Mouse (Mus musculus): ENCODE data around the gene Nr1d1. TPM values are rescaled to one million over a fixed set of nuclear protein-coding genes. Genes with fewer than 3 reads are reported as not detected.

Gene Nr1d1
- polyA plus RNA-seq, 1 experiment: 7.4 TPM

DNA sequence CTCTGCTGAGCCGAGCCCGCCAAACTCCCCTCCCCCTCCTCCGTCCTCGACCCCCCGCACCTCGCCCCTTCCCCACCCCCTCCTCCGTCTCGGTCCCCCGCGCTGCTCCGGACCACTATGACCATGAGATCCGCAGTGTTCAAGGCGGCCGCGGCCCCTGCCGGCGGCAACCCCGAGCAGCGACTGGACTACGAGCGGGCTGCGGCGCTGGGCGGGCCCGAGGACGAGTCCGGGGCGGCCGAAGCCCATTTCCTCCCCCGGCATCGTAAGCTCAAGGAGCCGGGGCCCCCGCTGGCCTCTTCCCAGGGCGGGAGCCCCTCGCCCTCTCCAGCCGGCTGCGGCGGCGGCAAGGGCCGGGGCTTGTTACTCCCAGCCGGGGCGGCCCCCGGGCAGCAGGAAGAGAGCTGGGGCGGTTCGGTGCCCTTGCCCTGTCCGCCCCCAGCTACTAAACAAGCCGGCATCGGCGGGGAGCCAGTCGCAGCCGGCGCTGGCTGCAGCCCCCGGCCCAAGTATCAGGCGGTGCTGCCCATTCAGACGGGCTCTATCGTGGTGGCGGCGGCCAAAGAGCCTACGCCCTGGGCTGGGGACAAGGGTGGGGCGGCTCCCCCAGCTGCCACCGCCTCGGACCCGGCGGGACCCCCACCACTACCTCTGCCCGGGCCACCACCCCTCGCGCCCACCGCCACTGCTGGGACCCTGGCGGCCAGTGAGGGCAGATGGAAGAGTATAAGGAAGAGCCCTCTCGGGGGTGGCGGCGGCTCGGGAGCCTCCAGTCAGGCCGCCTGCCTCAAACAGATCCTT lies 20.8 kb upstream of the Nr1d1 start:
- H3K4me3 ChIP-seq (ENCODE audit: low read depth, low read length): peak overlapping the region; percentile 75
- H3K27ac ChIP-seq (ENCODE audit: insufficient read depth, low read length): peak overlapping the region; percentile 22
- H3K9ac ChIP-seq (ENCODE audit: low read depth, poor library complexity, severe bottlenecking): peak overlapping the region; percentile 100
- no peaks in the 10 kb centered on the region for H3K27me3 ChIP-seq (ENCODE audit: control insufficient read depth, insufficient read depth, low read length, poor library complexity, severe bottlenecking)
- no peak for TF ChIP-seq EP300 (IDR thresholded peaks at IDR 0.05; ENCODE audit: insufficient read depth, low read depth, low read length)
- TF ChIP-seq CTCF (IDR thresholded peaks at IDR 0.05; ENCODE audit: low read depth, low read length): no peak
- TF ChIP-seq POLR2A (IDR thresholded peaks at IDR 0.05; ENCODE audit: insufficient read depth, low read length): no peak
- H3K36me3 ChIP-seq (ENCODE audit: control insufficient read depth, insufficient read depth, low read length, poor library complexity, severe bottlenecking): peaks cover 21% of the 10 kb centered on the region
- H3K9me3 ChIP-seq (replicated peaks; ENCODE audit: control insufficient read depth, insufficient read depth, low read length, poor library complexity, severe bottlenecking): no peaks in the 10 kb centered on the region
- H3K4me1 ChIP-seq (ENCODE audit: control insufficient read depth, insufficient read depth, low read length): no peaks in the 10 kb centered on the region

DNA sequence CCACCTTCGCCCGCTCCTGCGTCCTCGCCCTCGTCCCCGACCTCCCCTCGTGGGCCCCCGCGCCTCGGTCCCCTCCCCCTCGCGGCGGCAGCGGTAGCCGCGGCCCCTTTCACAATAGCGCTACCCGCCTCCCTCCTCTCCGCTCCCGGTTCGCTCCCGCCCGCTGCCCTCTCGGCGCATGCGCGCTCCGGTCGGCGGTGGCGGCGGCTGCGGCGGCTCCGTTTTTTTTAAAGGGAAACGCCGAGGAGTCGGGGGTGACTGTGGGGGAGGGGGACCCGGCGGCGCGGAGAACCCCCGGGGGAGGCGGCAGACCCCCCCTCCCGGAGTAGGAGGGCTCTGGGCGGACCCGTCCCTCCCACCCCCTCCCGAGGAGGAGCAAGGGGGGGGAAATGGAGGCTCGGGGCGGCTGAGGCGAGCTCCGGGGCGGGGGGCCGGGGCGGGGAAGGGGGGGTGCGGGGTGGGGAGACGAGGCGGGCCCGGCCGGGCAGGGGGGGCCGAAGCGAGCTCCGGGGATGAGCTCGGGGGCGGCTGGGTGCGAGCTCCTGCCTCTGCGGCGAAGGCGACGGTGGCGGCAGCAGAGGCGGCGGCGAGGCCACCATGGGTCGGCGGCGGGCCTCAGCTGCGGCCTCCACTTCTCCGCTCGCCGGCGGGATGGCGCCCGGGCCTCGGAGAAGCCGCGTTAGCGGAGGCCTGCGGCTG lies 20.0 kb upstream of the Nr1d1 start, which contains the start of gene Msl1:
Msl1 (plus strand) TSS at position 502 of the 699 bp plus-strand sequence.
- no peaks in the 10 kb centered on the region for H3K4me1 ChIP-seq (ENCODE audit: control insufficient read depth, insufficient read depth, low read length)

DNA sequence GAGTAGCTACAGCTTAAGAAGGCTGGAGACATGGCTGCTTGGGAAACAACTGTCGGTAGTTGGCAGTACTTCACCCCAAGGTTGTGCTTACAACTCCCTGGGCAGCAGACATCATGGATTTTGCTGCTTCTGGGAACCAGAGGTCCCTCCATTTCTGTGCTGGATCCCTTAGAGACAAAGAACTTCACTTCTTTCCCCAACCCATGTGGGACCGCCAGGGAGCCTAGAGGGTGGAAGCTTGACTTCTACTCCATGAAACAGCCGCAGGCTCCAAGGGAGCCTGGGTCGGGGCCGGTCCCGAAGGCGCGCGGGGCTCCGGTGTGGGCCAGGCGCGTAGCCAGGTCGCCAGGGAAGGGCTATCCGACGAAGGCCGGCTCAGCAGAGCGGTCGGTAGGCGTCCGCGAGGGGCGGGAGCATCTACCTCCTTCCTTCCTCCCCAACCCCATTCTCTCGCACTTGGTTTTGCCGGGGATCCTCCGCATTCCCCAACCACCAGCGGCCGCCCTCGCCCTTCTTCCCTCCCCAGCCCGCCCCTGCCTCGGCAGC lies 19.4 kb upstream of the Nr1d1 start:
- TF ChIP-seq POLR2A (IDR thresholded peaks at IDR 0.05; ENCODE audit: insufficient read depth, low read length) (no peak), EP300 (IDR thresholded peaks at IDR 0.05; ENCODE audit: insufficient read depth, low read depth, low read length) (no peak), CTCF (IDR thresholded peaks at IDR 0.05; ENCODE audit: low read depth, low read length) (no peak)
- H3K27ac ChIP-seq (ENCODE audit: insufficient read depth, low read length): peak overlapping the region; percentile 56
- no peaks in the 10 kb centered on the region for H3K27me3 ChIP-seq (ENCODE audit: control insufficient read depth, insufficient read depth, low read length, poor library complexity, severe bottlenecking)
- H3K9ac ChIP-seq (ENCODE audit: low read depth, poor library complexity, severe bottlenecking): peak overlapping the region; percentile 100
- H3K9me3 ChIP-seq (replicated peaks; ENCODE audit: control insufficient read depth, insufficient read depth, low read length, poor library complexity, severe bottlenecking): no peaks in the 10 kb centered on the region
- H3K36me3 ChIP-seq (ENCODE audit: control insufficient read depth, insufficient read depth, low read length, poor library complexity, severe bottlenecking): peaks cover 7% of the 10 kb centered on the region
- H3K4me3 ChIP-seq (ENCODE audit: low read depth, low read length): peak overlapping the region; percentile 78
- no peaks in the 10 kb centered on the region for H3K4me1 ChIP-seq (ENCODE audit: control insufficient read depth, insufficient read depth, low read length)

More for the DNA sequence above, 20.0 kb upstream of the Nr1d1 start, which contains the start of gene Msl1:
- Histone ChIP-seq H3K9ac (ENCODE audit: low read depth, poor library complexity, severe bottlenecking) (peak within 1 kb of the TSS; percentile 100), H3K36me3 (ENCODE audit: control insufficient read depth, insufficient read depth, low read length, poor library complexity, severe bottlenecking) (peaks cover 14% of the 10 kb centered on the region), H3K4me3 (ENCODE audit: low read depth, low read length) (peak within 1 kb of the TSS; percentile 78), H3K9me3 (replicated peaks; ENCODE audit: control insufficient read depth, insufficient read depth, low read length, poor library complexity, severe bottlenecking) (no peaks in the 10 kb centered on the region), H3K27ac (ENCODE audit: insufficient read depth, low read length) (peak within 1 kb of the TSS; percentile 56), H3K27me3 (ENCODE audit: control insufficient read depth, insufficient read depth, low read length, poor library complexity, severe bottlenecking) (no peaks in the 10 kb centered on the region)
- no peak for TF ChIP-seq CTCF (IDR thresholded peaks at IDR 0.05; ENCODE audit: low read depth, low read length)

DNA sequence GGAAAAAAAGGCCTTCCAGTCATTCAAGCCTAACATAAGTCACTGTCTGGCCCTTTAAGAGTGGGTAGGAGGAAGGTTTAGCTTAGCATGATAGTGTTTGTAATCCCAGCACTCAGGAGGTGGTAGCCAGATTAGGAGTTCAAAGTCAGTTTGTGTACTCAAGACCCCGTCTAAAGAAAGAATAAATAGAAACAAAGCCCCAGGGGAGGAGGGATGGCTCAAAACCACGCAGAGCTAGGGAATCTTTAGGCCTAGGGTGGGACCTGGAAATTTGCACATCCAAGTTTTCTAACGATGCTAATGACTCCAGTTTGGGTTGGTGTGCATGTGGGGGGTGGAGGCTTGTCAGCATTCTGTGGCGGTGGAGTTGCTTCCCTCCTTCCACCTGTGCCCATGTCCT lies 16.9 kb upstream of the Nr1d1 start:
- Histone ChIP-seq H3K27ac (ENCODE audit: insufficient read depth, low read length) (no peak overlapping the region), H3K4me3 (ENCODE audit: low read depth, low read length) (no peak overlapping the region), H3K9me3 (replicated peaks; ENCODE audit: control insufficient read depth, insufficient read depth, low read length, poor library complexity, severe bottlenecking) (no peaks in the 10 kb centered on the region), H3K9ac (ENCODE audit: low read depth, poor library complexity, severe bottlenecking) (no peak overlapping the region), H3K4me1 (ENCODE audit: control insufficient read depth, insufficient read depth, low read length) (peaks cover 2% of the 10 kb centered on the region), H3K27me3 (ENCODE audit: control insufficient read depth, insufficient read depth, low read length, poor library complexity, severe bottlenecking) (no peaks in the 10 kb centered on the region), H3K36me3 (ENCODE audit: control insufficient read depth, insufficient read depth, low read length, poor library complexity, severe bottlenecking) (no peaks in the 10 kb centered on the region)
- TF ChIP-seq POLR2A (IDR thresholded peaks at IDR 0.05; ENCODE audit: insufficient read depth, low read length): no peak
- TF ChIP-seq EP300 (IDR thresholded peaks at IDR 0.05; ENCODE audit: insufficient read depth, low read depth, low read length): no peak
- no peak for TF ChIP-seq CTCF (IDR thresholded peaks at IDR 0.05; ENCODE audit: low read depth, low read length)

DNA sequence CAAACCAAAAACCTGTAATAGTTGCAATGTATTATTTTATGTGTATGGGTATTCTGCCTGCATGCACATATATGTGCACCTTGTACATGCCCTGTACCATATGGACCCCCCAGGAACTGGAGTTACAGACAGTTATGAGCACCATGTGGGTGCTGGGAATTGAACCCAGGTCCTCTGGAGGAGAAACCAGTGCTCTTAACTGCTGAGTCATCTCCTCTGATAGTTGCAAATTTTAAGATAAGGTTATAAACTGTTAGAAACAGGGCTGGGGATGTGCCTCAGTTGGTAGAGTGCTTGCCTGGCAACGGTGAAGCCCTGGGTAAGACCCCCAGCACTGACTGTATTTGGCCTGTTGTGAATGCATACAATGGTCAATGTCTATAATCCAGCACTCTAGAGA lies 16.3 kb upstream of the Nr1d1 start:
- H3K36me3 ChIP-seq (ENCODE audit: control insufficient read depth, insufficient read depth, low read length, poor library complexity, severe bottlenecking): no peaks in the 10 kb centered on the region
- H3K4me1 ChIP-seq (ENCODE audit: control insufficient read depth, insufficient read depth, low read length): peaks cover 3% of the 10 kb centered on the region
- no peak overlapping the region for H3K4me3 ChIP-seq (ENCODE audit: low read depth, low read length)
- H3K9me3 ChIP-seq (replicated peaks; ENCODE audit: control insufficient read depth, insufficient read depth, low read length, poor library complexity, severe bottlenecking): no peaks in the 10 kb centered on the region
- H3K9ac ChIP-seq (ENCODE audit: low read depth, poor library complexity, severe bottlenecking): no peak overlapping the region
- H3K27ac ChIP-seq (ENCODE audit: insufficient read depth, low read length): no peak overlapping the region
- TF ChIP-seq EP300 (IDR thresholded peaks at IDR 0.05; ENCODE audit: insufficient read depth, low read depth, low read length) (no peak), POLR2A (IDR thresholded peaks at IDR 0.05; ENCODE audit: insufficient read depth, low read length) (no peak), CTCF (IDR thresholded peaks at IDR 0.05; ENCODE audit: low read depth, low read length) (no peak)
- H3K27me3 ChIP-seq (ENCODE audit: control insufficient read depth, insufficient read depth, low read length, poor library complexity, severe bottlenecking): no peaks in the 10 kb centered on the region
